ENCODE assay signal across 9 mouse cellular contexts in genomic region chr3:90432811-90433219, GRCm38 (mm10). TPM values are rescaled to one million over a fixed set of nuclear protein-coding genes. Genes with fewer than 3 reads are reported as not detected.
A peak's percentile ranks its signal among the peaks of the same experiment; 100 is the strongest.
DNase-seq lines count a peak whose midpoint lies in the region; ATAC-seq lines count a peak whose summit lies in the region.
"Had no signal": no experiment of that assay in that cellular context is flagged by ENCODE, and none has a peak within 500 bp of the region (broad histone marks: within the 10 kb centered on the region; RNA-seq: fewer than 3 reads in every experiment).

No protein-coding gene starts in this region.

- DNase-seq in heart, embryonic 10.5 days (ENCODE audit: low spot score), result peak; percentile 84
- no peak for DNase-seq in heart, adult 8-10 months (ENCODE audit: low spot score)
- DNase-seq in Muller cell, postnatal 12 days (ENCODE audit: inconsistent ontology term), result peak; percentile 59
- DNase-seq in heart, postnatal 4 days, result peak; percentile 56
- peak; percentile 31 to 46 for DNase-seq in left cerebral cortex, adult 18-20 months (ENCODE audit: low spot score in 2 of 2)
- peak; percentile 42 for DNase-seq in lung, postnatal 36 days

- no peaks in the 10 kb centered on the region for H3K27me3 ChIP-seq in heart, embryonic 10.5 days (ENCODE audit: insufficient read depth, poor library complexity, severe bottlenecking)
- no peaks in the 10 kb centered on the region for H3K27me3 ChIP-seq in embryonic facial prominence, embryonic 13.5 days
- H3K27me3 ChIP-seq in stomach, embryonic 14.5 days (ENCODE audit: control insufficient read depth, insufficient read depth, low read length), result no peaks in the 10 kb centered on the region
- H3K27me3 ChIP-seq: Patski had no signal

- H3K36me3 ChIP-seq in heart, embryonic 10.5 days, result peaks cover 13% of the 10 kb centered on the region
- H3K36me3 ChIP-seq in embryonic facial prominence, embryonic 13.5 days, result no peaks in the 10 kb centered on the region
- no peaks in the 10 kb centered on the region for H3K36me3 ChIP-seq in stomach, embryonic 14.5 days (ENCODE audit: control insufficient read depth, insufficient read depth, low read length)

- peak overlapping the region; percentile 76 for H3K4me3 ChIP-seq in heart, embryonic 10.5 days
- H3K4me3 ChIP-seq in embryonic facial prominence, embryonic 13.5 days, result peak overlapping the region; percentile 81
- peak overlapping the region; percentile 56 for H3K4me3 ChIP-seq in stomach, embryonic 14.5 days (ENCODE audit: low read depth, low read length)

- H3K9ac ChIP-seq in embryonic facial prominence, embryonic 13.5 days, result peak overlapping the region; percentile 91
- peak overlapping the region; percentile 79 for H3K9ac ChIP-seq in stomach, embryonic 14.5 days (replicated peaks; ENCODE audit: low read depth, low read length)

- H3K4me1 ChIP-seq in heart, embryonic 10.5 days, result peaks cover 37% of the 10 kb centered on the region
- H3K4me1 ChIP-seq in embryonic facial prominence, embryonic 13.5 days, result peaks cover 21% of the 10 kb centered on the region
- H3K4me1 ChIP-seq in stomach, embryonic 14.5 days (ENCODE audit: control insufficient read depth, insufficient read depth, low read length), result peaks cover 28% of the 10 kb centered on the region

- peak overlapping the region; percentile 95 for H3K4me2 ChIP-seq in embryonic facial prominence, embryonic 13.5 days
- peak overlapping the region; percentile 82 for H3K4me2 ChIP-seq in stomach, embryonic 14.5 days (replicated peaks; ENCODE audit: low read depth, low read length)

- no peaks in the 10 kb centered on the region for H3K9me3 ChIP-seq in heart, embryonic 10.5 days
- no peaks in the 10 kb centered on the region for H3K9me3 ChIP-seq in embryonic facial prominence, embryonic 13.5 days
- H3K9me3 ChIP-seq in stomach, embryonic 14.5 days (ENCODE audit: control insufficient read depth, low read depth, low read length), result no peaks in the 10 kb centered on the region

- 0 out of 2 replicates have a peak, but pooled peaks have one; percentile 16 for ATAC-seq in embryonic facial prominence, embryonic 13.5 days (ENCODE audit: insufficient number of reproducible peaks, insufficient read depth, low FRiP score, low TSS enrichment, low read depth)
- no peak for ATAC-seq in stomach, embryonic 14.5 days (ENCODE audit: insufficient number of reproducible peaks, insufficient read depth, low FRiP score, low read depth)

- peak overlapping the region; percentile 96 for H3K27ac ChIP-seq in heart, embryonic 10.5 days
- peak overlapping the region; percentile 96 for H3K27ac ChIP-seq in embryonic facial prominence, embryonic 13.5 days
- H3K27ac ChIP-seq in stomach, embryonic 14.5 days (ENCODE audit: low read length), result peak overlapping the region; percentile 98

- WGBS in heart, embryonic 10.5 days, result 0% methylated on average over 12 of the region's 12 CpGs
- WGBS in embryonic facial prominence, embryonic 13.5 days, result under 1% methylated on average over 12 of the region's 12 CpGs
- WGBS in stomach, embryonic 14.5 days, result 2% methylated on average over 12 of the region's 12 CpGs

RNA-seq across cellular contexts. Expression of gene Ints3, which starts 0.6 kb away (rescaled TPM):
- 31.0 and 36.7 TPM in 2 replicates for polyA plus RNA-seq in heart, embryonic 10.5 days (2016; fragmentation: Nextera tagmentation; extraction: Ambion mirVana)
- 10 to 100 TPM; 22.9 to 28.1 (median 24.4) TPM for total RNA-seq in heart, adult 8-10 months (2022)
- polyA plus RNA-seq in embryonic facial prominence, embryonic 13.5 days (2015; fragmentation: Nextera tagmentation; extraction: Ambion mirVana), result 31.0 and 31.1 TPM in 2 replicates
- 10 to 100 TPM; 24.1 to 28.6 TPM for total RNA-seq in heart, postnatal 4 days (2021)
- 10 to 100 TPM; 63.1 to 66.1 TPM for total RNA-seq in left cerebral cortex, adult 18-20 months (2021)
- polyA plus RNA-seq in stomach, embryonic 14.5 days (2014; fragmentation: Nextera tagmentation; extraction: Ambion mirVana), result 28.7 and 29.6 TPM in 2 replicates

RNA-seq across cellular contexts. Expression of gene Npr1, which starts 32.9 kb away (rescaled TPM):
- polyA plus RNA-seq in heart, embryonic 10.5 days (2016; fragmentation: Nextera tagmentation; extraction: Ambion mirVana), result 7.1 and 8.7 TPM in 2 replicates
- total RNA-seq in heart, adult 8-10 months (2022), result 10 to 100 TPM; 15.1 to 17.3 (median 16.7) TPM
- 2.8 and 5.0 TPM in 2 replicates for polyA plus RNA-seq in embryonic facial prominence, embryonic 13.5 days (2015; fragmentation: Nextera tagmentation; extraction: Ambion mirVana)
- 10 to 100 TPM; 30.4 to 33.0 TPM for total RNA-seq in heart, postnatal 4 days (2021)
- total RNA-seq in left cerebral cortex, adult 18-20 months (2021), result 1 to 10 TPM; 4.6 to 5.0 TPM
- 4.6 and 4.8 TPM in 2 replicates for polyA plus RNA-seq in stomach, embryonic 14.5 days (2014; fragmentation: Nextera tagmentation; extraction: Ambion mirVana)

RNA-seq across cellular contexts. Expression of gene Slc27a3, which starts 43.1 kb away (rescaled TPM):
- polyA plus RNA-seq in heart, embryonic 10.5 days (2016; fragmentation: Nextera tagmentation; extraction: Ambion mirVana), result 12.6 and 19.9 TPM in 2 replicates
- total RNA-seq in heart, adult 8-10 months (2022), result under 1 TPM; 0.57 to 0.76 (median 0.67) TPM
- 39.6 and 44.3 TPM in 2 replicates for polyA plus RNA-seq in embryonic facial prominence, embryonic 13.5 days (2015; fragmentation: Nextera tagmentation; extraction: Ambion mirVana)
- total RNA-seq in heart, postnatal 4 days (2021), result 1 to 10 TPM; 3.4 to 3.9 TPM
- total RNA-seq in left cerebral cortex, adult 18-20 months (2021), result 1 to 10 TPM; 5.9 to 9.3 TPM
- polyA plus RNA-seq in stomach, embryonic 14.5 days (2014; fragmentation: Nextera tagmentation; extraction: Ambion mirVana), result 11.7 and 13.0 TPM in 2 replicates

RNA-seq across cellular contexts. Expression of gene Ilf2, which starts 43.1 kb away (rescaled TPM):
- polyA plus RNA-seq in heart, embryonic 10.5 days (2016; fragmentation: Nextera tagmentation; extraction: Ambion mirVana), result 149 and 215 TPM in 2 replicates
- total RNA-seq in heart, adult 8-10 months (2022), result 10 to 100 TPM; 27.6 to 30.5 (median 28.8) TPM
- 265 and 286 TPM in 2 replicates for polyA plus RNA-seq in embryonic facial prominence, embryonic 13.5 days (2015; fragmentation: Nextera tagmentation; extraction: Ambion mirVana)
- 10 to 100 TPM; 69.0 to 74.2 TPM for total RNA-seq in heart, postnatal 4 days (2021)
- 10 to 100 TPM; 90.2 to 94.9 TPM for total RNA-seq in left cerebral cortex, adult 18-20 months (2021)
- 208 and 217 TPM in 2 replicates for polyA plus RNA-seq in stomach, embryonic 14.5 days (2014; fragmentation: Nextera tagmentation; extraction: Ambion mirVana)

RNA-seq across cellular contexts. Expression of gene Snapin, which starts 58.0 kb away (rescaled TPM):
- polyA plus RNA-seq in heart, embryonic 10.5 days (2016; fragmentation: Nextera tagmentation; extraction: Ambion mirVana), result 71.7 and 74.4 TPM in 2 replicates
- 10 to 100 TPM; 69.7 to 77.6 (median 75.4) TPM for total RNA-seq in heart, adult 8-10 months (2022)
- polyA plus RNA-seq in embryonic facial prominence, embryonic 13.5 days (2015; fragmentation: Nextera tagmentation; extraction: Ambion mirVana), result 85.5 and 100 TPM in 2 replicates
- 10 to 100 TPM; 50.0 to 58.0 TPM for total RNA-seq in heart, postnatal 4 days (2021)
- total RNA-seq in left cerebral cortex, adult 18-20 months (2021), result 10 to 100 TPM; 55.5 to 57.0 TPM
- 81.2 and 88.0 TPM in 2 replicates for polyA plus RNA-seq in stomach, embryonic 14.5 days (2014; fragmentation: Nextera tagmentation; extraction: Ambion mirVana)
